ENCODE assay signal across 8 mouse cellular contexts in the genomic region with DNA sequence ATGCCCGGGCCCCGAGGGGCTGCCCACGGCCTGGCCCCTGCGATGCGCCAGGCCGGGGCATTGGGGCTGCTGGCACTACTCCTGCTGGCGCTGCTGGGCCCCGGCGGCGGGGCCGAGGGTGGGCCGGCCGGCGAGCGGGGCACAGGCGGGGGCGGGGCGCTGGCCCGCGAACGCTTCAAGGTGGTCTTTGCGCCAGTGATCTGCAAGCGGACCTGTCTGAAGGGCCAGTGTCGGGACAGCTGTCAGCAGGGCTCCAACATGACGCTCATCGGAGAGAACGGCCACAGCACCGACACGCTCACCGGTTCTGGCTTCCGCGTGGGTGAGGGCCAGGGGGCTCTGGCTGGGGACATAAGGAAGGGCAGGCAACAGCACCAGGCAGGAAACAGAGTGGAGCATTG. TPM values are rescaled to one million over a fixed set of nuclear protein-coding genes. Genes with fewer than 3 reads are reported as not detected.
DNase-seq lines count a peak whose midpoint lies in the region; ATAC-seq and TF ChIP-seq lines count a peak whose summit lies in the region.

No protein-coding gene starts in this region.

- WGBS in heart, embryonic 10.5 days, result under 1% methylated on average over 32 of the region's 32 CpGs
- WGBS in heart, embryonic 16.5 days, result under 1% methylated on average over 31 of the region's 32 CpGs
- 7% methylated on average over 24 of the region's 32 CpGs for WGBS in liver, postnatal 0 days (ENCODE audit: insufficient replicate concordance)

- peak overlapping the region; percentile 96 for H3K9ac ChIP-seq in heart, embryonic 16.5 days (ENCODE audit: low read length)
- H3K9ac ChIP-seq in liver, postnatal 0 days (replicated peaks), result peak overlapping the region; percentile 43

- H3K4me2 ChIP-seq in heart, embryonic 16.5 days (ENCODE audit: low read depth, low read length), result peak overlapping the region; percentile 96
- H3K4me2 ChIP-seq in liver, postnatal 0 days (ENCODE audit: low read depth, low read length), result peak overlapping the region; percentile 69

- peaks cover 90% of the 10 kb centered on the region for H3K27me3 ChIP-seq in heart, embryonic 10.5 days (ENCODE audit: insufficient read depth, poor library complexity, severe bottlenecking)
- H3K27me3 ChIP-seq in heart, embryonic 16.5 days (ENCODE audit: control insufficient read depth, insufficient read depth, low read length), result 0 out of 2 replicates have a peak, but pooled peaks cover 4% of the 10 kb centered on the region
- peaks cover 77% of the 10 kb centered on the region for H3K27me3 ChIP-seq in liver, postnatal 0 days (ENCODE audit: insufficient read depth, low read length)

- peaks cover 57% of the 10 kb centered on the region for H3K4me1 ChIP-seq in heart, embryonic 10.5 days
- H3K4me1 ChIP-seq in heart, embryonic 16.5 days (ENCODE audit: control insufficient read depth, insufficient read depth, low read length), result peaks cover 47% of the 10 kb centered on the region
- peaks cover 14% of the 10 kb centered on the region for H3K4me1 ChIP-seq in liver, postnatal 0 days (ENCODE audit: insufficient read depth)

- peak overlapping the region; percentile 89 for H3K27ac ChIP-seq in heart, embryonic 10.5 days
- peak overlapping the region; percentile 95 for H3K27ac ChIP-seq in heart, embryonic 16.5 days (ENCODE audit: low read length)
- no peak overlapping the region for H3K27ac ChIP-seq in liver, postnatal 0 days (ENCODE audit: low read depth)

- DNase-seq in heart, embryonic 10.5 days (ENCODE audit: low spot score), result no peak
- DNase-seq in heart, adult 8-10 months (ENCODE audit: low spot score), result no peak
- DNase-seq in R1 (ENCODE audit: low read depth, low spot score), result peak; percentile 11
- no peak for DNase-seq in liver, postnatal 0 days
- DNase-seq in ovary, postnatal 36 days (ENCODE audit: low spot score), result no peak
- DNase-seq in layer of hippocampus, adult 11-12 months (ENCODE audit: low spot score), result no peak
- no peak for DNase-seq in right cerebral cortex, postnatal 4 days

- H3K36me3 ChIP-seq in heart, embryonic 10.5 days, result no peaks in the 10 kb centered on the region; the same call in 1 of the 2 replicates
- H3K36me3 ChIP-seq in heart, embryonic 16.5 days (ENCODE audit: control insufficient read depth, insufficient read depth), result no peaks in the 10 kb centered on the region
- H3K36me3 ChIP-seq in liver, postnatal 0 days (replicated peaks; ENCODE audit: insufficient read depth, low read length), result no peaks in the 10 kb centered on the region

- H3K4me3 ChIP-seq in heart, embryonic 10.5 days, result peak overlapping the region; percentile 84
- H3K4me3 ChIP-seq in heart, embryonic 16.5 days (ENCODE audit: low read length), result peak overlapping the region; percentile 85
- peak overlapping the region; percentile 50 for H3K4me3 ChIP-seq in liver, postnatal 0 days (ENCODE audit: low read depth, low read length)

- no peak for TF ChIP-seq EP300 in liver, postnatal 0 days (IDR thresholded peaks at IDR 0.05; ENCODE audit: low read depth)

- peak; percentile 33 for ATAC-seq in heart, embryonic 16.5 days (replicated peaks; ENCODE audit: extremely low read depth, insufficient read depth, low FRiP score)
- peak; percentile 12; the same call in 1 of the 2 replicates for ATAC-seq in liver, postnatal 0 days

- no peak for TF ChIP-seq CTCF in liver, postnatal 0 days (IDR thresholded peaks at IDR 0.05; ENCODE audit: low read depth)

- no peaks in the 10 kb centered on the region for H3K9me3 ChIP-seq in heart, embryonic 10.5 days
- no peaks in the 10 kb centered on the region for H3K9me3 ChIP-seq in heart, embryonic 16.5 days (replicated peaks; ENCODE audit: control insufficient read depth, low read length)
- no peaks in the 10 kb centered on the region for H3K9me3 ChIP-seq in liver, postnatal 0 days (ENCODE audit: low read length)

RNA-seq across cellular contexts. Expression of gene Ltbp3, which starts 1.5 kb away (rescaled TPM):
- polyA plus RNA-seq in heart, embryonic 10.5 days (2016; fragmentation: Nextera tagmentation; extraction: Ambion mirVana), result 4.2 and 4.3 TPM in 2 replicates
- total RNA-seq in heart, adult 8-10 months (2022), result 10 to 100 TPM; 28.2 to 33.1 (median 31.7) TPM
- polyA plus RNA-seq in heart, embryonic 16.5 days (2015; fragmentation: Nextera tagmentation; extraction: Ambion mirVana), result 27.3 and 31.5 TPM in 2 replicates
- polyA plus RNA-seq in liver, postnatal 0 days (2015; fragmentation: Nextera tagmentation; extraction: Ambion mirVana), result 1.3 and 1.4 TPM in 2 replicates

RNA-seq across cellular contexts. Expression of gene Fam89b, which starts 12.8 kb away (rescaled TPM):
- 75.9 and 88.9 TPM in 2 replicates for polyA plus RNA-seq in heart, embryonic 10.5 days (2016; fragmentation: Nextera tagmentation; extraction: Ambion mirVana)
- 10 to 100 TPM; 22.8 to 26.9 (median 24.2) TPM for total RNA-seq in heart, adult 8-10 months (2022)
- 68.6 and 72.3 TPM in 2 replicates for polyA plus RNA-seq in heart, embryonic 16.5 days (2015; fragmentation: Nextera tagmentation; extraction: Ambion mirVana)
- 28.9 and 31.0 TPM in 2 replicates for polyA plus RNA-seq in liver, postnatal 0 days (2015; fragmentation: Nextera tagmentation; extraction: Ambion mirVana)

RNA-seq across cellular contexts. Expression of gene Ehbp1l1, which starts 16.1 kb away (rescaled TPM):
- 69.0 and 130 TPM in 2 replicates for polyA plus RNA-seq in heart, embryonic 10.5 days (2016; fragmentation: Nextera tagmentation; extraction: Ambion mirVana)
- total RNA-seq in heart, adult 8-10 months (2022), result 100 to 1,000 TPM; 145 to 158 (median 149) TPM
- 92.3 and 97.5 TPM in 2 replicates for polyA plus RNA-seq in heart, embryonic 16.5 days (2015; fragmentation: Nextera tagmentation; extraction: Ambion mirVana)
- polyA plus RNA-seq in liver, postnatal 0 days (2015; fragmentation: Nextera tagmentation; extraction: Ambion mirVana), result 38.5 and 42.5 TPM in 2 replicates

RNA-seq across cellular contexts. Expression of gene Scyl1, which starts 29.0 kb away (rescaled TPM):
- polyA plus RNA-seq in heart, embryonic 10.5 days (2016; fragmentation: Nextera tagmentation; extraction: Ambion mirVana), result 74.4 and 75.2 TPM in 2 replicates
- total RNA-seq in heart, adult 8-10 months (2022), result 10 to 100 TPM; 63.3 to 70.6 (median 67.2) TPM
- 62.1 and 66.6 TPM in 2 replicates for polyA plus RNA-seq in heart, embryonic 16.5 days (2015; fragmentation: Nextera tagmentation; extraction: Ambion mirVana)
- polyA plus RNA-seq in liver, postnatal 0 days (2015; fragmentation: Nextera tagmentation; extraction: Ambion mirVana), result 16.9 and 17.0 TPM in 2 replicates

RNA-seq across cellular contexts. Expression of gene Kcnk7, which starts 38.1 kb away (rescaled TPM):
- 0.15 TPM in 1 of 2 replicates, not detected in the other for polyA plus RNA-seq in heart, embryonic 10.5 days (2016; fragmentation: Nextera tagmentation; extraction: Ambion mirVana)
- total RNA-seq in heart, adult 8-10 months (2022), result not detected
- 0.18 and 0.24 TPM in 2 replicates for polyA plus RNA-seq in heart, embryonic 16.5 days (2015; fragmentation: Nextera tagmentation; extraction: Ambion mirVana)
- polyA plus RNA-seq in liver, postnatal 0 days (2015; fragmentation: Nextera tagmentation; extraction: Ambion mirVana), result 0.17 and 0.18 TPM in 2 replicates
